Mouse (Mus musculus): Measurements from ENCODE around the gene Cep112.

The Cep112 gene

GRCm38 (mm10) chr11:108424889-108425591, at the start of gene Cep112:
Cep112 (plus strand) TSS chr11:108425192.
- DNase-seq (ENCODE audit: low spot score in 2 of 2) = peak; percentile 97 to 98

GRCm38 (mm10) chr11:108376815-108377214, 48.2 kb upstream of the Cep112 start:
- no peak for DNase-seq (ENCODE audit: low spot score in 2 of 2)

- peak; percentile 55 to 74 for DNase-seq (ENCODE audit: low spot score in 2 of 2)
These were observed 47.2 kb upstream of the Cep112 start for GRCm38 (mm10) chr11:108377680-108378362.

- DNase-seq (ENCODE audit: low spot score in 2 of 2) = no peak
These were observed 46.6 kb upstream of the Cep112 start for GRCm38 (mm10) chr11:108378363-108378751.

GRCm38 (mm10) chr11:108382664-108383063, 42.3 kb upstream of the Cep112 start:
- no peak for DNase-seq (ENCODE audit: low spot score in 2 of 2)

- no peak for DNase-seq (ENCODE audit: low spot score in 2 of 2)
These were observed 39.9 kb upstream of the Cep112 start for GRCm38 (mm10) chr11:108384920-108385665.

- no peak for DNase-seq (ENCODE audit: low spot score in 2 of 2)
These were observed 39.3 kb upstream of the Cep112 start for GRCm38 (mm10) chr11:108385666-108386024.

- DNase-seq (ENCODE audit: low spot score in 2 of 2) = no peak
These were observed 29.9 kb upstream of the Cep112 start for GRCm38 (mm10) chr11:108395061-108395460.

- no peak for DNase-seq (ENCODE audit: low spot score in 2 of 2)
These were observed 28.7 kb upstream of the Cep112 start for GRCm38 (mm10) chr11:108396076-108396829.

- no peak for DNase-seq (ENCODE audit: low spot score in 2 of 2)
These were observed 14.9 kb upstream of the Cep112 start for GRCm38 (mm10) chr11:108409876-108410644.

GRCm38 (mm10) chr11:108416360-108416759, 8.6 kb upstream of the Cep112 start:
- DNase-seq (ENCODE audit: low spot score in 2 of 2) = no peak

GRCm38 (mm10) chr11:108418540-108418939, 6.5 kb upstream of the Cep112 start:
- no peak for DNase-seq (ENCODE audit: low spot score in 2 of 2)

GRCm38 (mm10) chr11:108419242-108419641, 5.8 kb upstream of the Cep112 start:
- DNase-seq (ENCODE audit: low spot score in 2 of 2) = no peak

GRCm38 (mm10) chr11:108420751-108421150, 4.2 kb upstream of the Cep112 start:
- DNase-seq (ENCODE audit: low spot score in 2 of 2) = no peak

- DNase-seq (ENCODE audit: low spot score in 2 of 2) = no peak
These were observed 1.8 kb upstream of the Cep112 start for GRCm38 (mm10) chr11:108423221-108423620.

- no peak for DNase-seq (ENCODE audit: low spot score in 2 of 2)
These were observed 881 bp upstream of the Cep112 start for GRCm38 (mm10) chr11:108424111-108424510.

- DNase-seq (ENCODE audit: low spot score in 2 of 2) = no peak
These were observed 565 bp downstream of the Cep112 start for GRCm38 (mm10) chr11:108425592-108425921.

- DNase-seq (ENCODE audit: low spot score in 2 of 2) = no peak
These were observed 1.1 kb downstream of the Cep112 start for GRCm38 (mm10) chr11:108426086-108426485.

- DNase-seq (ENCODE audit: low spot score in 2 of 2) = no peak
These were observed 2.2 kb downstream of the Cep112 start for GRCm38 (mm10) chr11:108427191-108427590.

- DNase-seq (ENCODE audit: low spot score in 2 of 2) = no peak
These were observed 4.1 kb downstream of the Cep112 start for GRCm38 (mm10) chr11:108429076-108429475.

- no peak for DNase-seq (ENCODE audit: low spot score in 2 of 2)
These were observed 19.0 kb downstream of the Cep112 start for GRCm38 (mm10) chr11:108443893-108444563.

All from urinary bladder, postnatal 4 days (tissue).